Mouse (Mus musculus) embryonic facial prominence, embryonic 10.5 days (tissue): ENCODE measurements around the gene Rpp38. TPM values are rescaled to one million over a fixed set of nuclear protein-coding genes. Genes with fewer than 3 reads are reported as not detected.

Source experiments
- DNase-seq: peaks from one replicate; pipeline ENCODE4 v3.0.0-alpha.2; 2017; ENCODE audit warnings: low spot score
- H3K27ac ChIP-seq: fragments of 300-500 bp; sonication (generic); replicated peaks from 2 replicates; pipeline ENCODE4 v1.5.1; 2016; ENCODE audit warnings: mild to moderate bottlenecking
- H3K27me3 ChIP-seq: fragments of 300-500 bp; sonication (generic); replicated peaks from 2 replicates; pipeline ENCODE4 v1.6.1; 2016; ENCODE audit warnings: low read depth, mild to moderate bottlenecking; ENCODE audit not compliant: poor library complexity, severe bottlenecking
- H3K36me3 ChIP-seq: fragments of 300-500 bp; sonication (generic); replicated peaks from 2 replicates; pipeline ENCODE4 v1.6.1; 2016; ENCODE audit warnings: mild to moderate bottlenecking, moderate library complexity
- H3K4me1 ChIP-seq: fragments of 300-500 bp; sonication (generic); 2 replicates; pipeline ENCODE4 v1.6.1; 2016
- H3K4me3 ChIP-seq: fragments of 300-500 bp; sonication (generic); 2 replicates; pipeline ENCODE4 v1.5.1; 2016; ENCODE audit warnings: mild to moderate bottlenecking, moderate library complexity
- H3K9me3 ChIP-seq: fragments of 300-500 bp; sonication (generic); 2 replicates; pipeline ENCODE4 v1.6.1; 2016; ENCODE audit warnings: mild to moderate bottlenecking
- WGBS: fragments of 180-500 bp; shearing (Covaris S2); methylation state at CpG from one replicate; pipeline ENCODE4 v1.1.7; 2016; 5-methylcytosine and 5-hydroxymethylcytosine counted together
- polyA plus RNA-seq: library from polyadenylated mRNA; unstranded; fragments of >200 nt; fragmentation: Nextera tagmentation; extraction: Ambion mirVana; gene quantifications from 2 replicates; pipeline ENCODE4 v1.2.1, GENCODE M21; 2016

The Rpp38 gene
- polyA plus RNA-seq, 1 experiment from 2014 or later, result 19.0 TPM

- no peaks in the 10 kb centered on the region for H3K27me3 ChIP-seq
- peaks cover 3% of the 10 kb centered on the region; the same call in 1 of the 2 replicates for H3K9me3 ChIP-seq
- peak overlapping the region; percentile 87 for H3K27ac ChIP-seq
- WGBS, result under 1% methylated on average over 60 of the region's 60 CpGs
- H3K36me3 ChIP-seq, result no peaks in the 10 kb centered on the region
- peak overlapping the region; percentile 81 for H3K4me3 ChIP-seq
- peaks cover 16% of the 10 kb centered on the region for H3K4me1 ChIP-seq
- DNase-seq, result peak; percentile 74
These were observed 47.8 kb downstream of the Rpp38 start for GRCm38 (mm10) chr2:3284473-3285180.

GRCm38 (mm10) chr2:3283602-3284472 is 48.6 kb downstream of the Rpp38 start, which contains the start of gene Nmt2:
TSS of gene Nmt2 (plus strand) at chr2:3284212.
- Histone ChIP-seq H3K4me3 (peak within 1 kb of the TSS; percentile 81), H3K9me3 (peaks cover 3% of the 10 kb centered on the region; the same call in 1 of the 2 replicates), H3K27ac (peak within 1 kb of the TSS; percentile 89), H3K36me3 (no peaks in the 10 kb centered on the region), H3K27me3 (no peaks in the 10 kb centered on the region), H3K4me1 (peaks cover 16% of the 10 kb centered on the region)
- peak; percentile 100 for DNase-seq
- WGBS, result under 1% methylated on average over 88 of the region's 88 CpGs

- H3K4me1 ChIP-seq, result peaks cover 16% of the 10 kb centered on the region
- H3K27me3 ChIP-seq, result no peaks in the 10 kb centered on the region
- DNase-seq, result peak; percentile 17
- H3K36me3 ChIP-seq, result no peaks in the 10 kb centered on the region
- peak overlapping the region; percentile 89 for H3K27ac ChIP-seq
- 10% methylated on average over 12 of the region's 12 CpGs for WGBS
- peaks cover 3% of the 10 kb centered on the region; the same call in 1 of the 2 replicates for H3K9me3 ChIP-seq
- peak overlapping the region; percentile 81 for H3K4me3 ChIP-seq
These were observed 49.4 kb downstream of the Rpp38 start for GRCm38 (mm10) chr2:3282866-3283601.

- Histone ChIP-seq H3K4me1 (peaks cover 16% of the 10 kb centered on the region), H3K4me3 (no peak overlapping the region), H3K27me3 (no peaks in the 10 kb centered on the region), H3K9me3 (peaks cover 3% of the 10 kb centered on the region; the same call in 1 of the 2 replicates), H3K36me3 (no peaks in the 10 kb centered on the region), H3K27ac (no peak overlapping the region)
- DNase-seq, result no peak
- 86% methylated on average over 4 of the region's 4 CpGs for WGBS
These were observed 51.1 kb downstream of the Rpp38 start for GRCm38 (mm10) chr2:3281311-3281710.

Other genes starting within 250 kb of the Rpp38 start
- gene Fam171a1, start 218.4 kb downstream of the Rpp38 start, polyA plus RNA-seq, result 38.9 and 39.5 TPM in 2 replicates
- gene Nmt2, start 48.4 kb downstream of the Rpp38 start, polyA plus RNA-seq, result 50.3 and 50.8 TPM in 2 replicates
- 0.31 and 0.41 TPM in 2 replicates for gene Acbd7, start 3.5 kb upstream of the Rpp38 start, polyA plus RNA-seq
- gene Olah, start 64.6 kb upstream of the Rpp38 start, polyA plus RNA-seq, result not detected in 2 replicates
- gene Meig1, start 90.0 kb upstream of the Rpp38 start, polyA plus RNA-seq, result 0.41 and 0.84 TPM in 2 replicates
- 8.2 and 8.5 TPM in 2 replicates for gene Dclre1c, start 91.5 kb upstream of the Rpp38 start, polyA plus RNA-seq
- gene Suv39h2, start 142.4 kb upstream of the Rpp38 start, polyA plus RNA-seq, result 37.1 and 37.6 TPM in 2 replicates
- gene Gm45902, start 180.1 kb upstream of the Rpp38 start, polyA plus RNA-seq, result 10.7 TPM in 2 replicates
- gene Hspa14, start 180.2 kb upstream of the Rpp38 start, polyA plus RNA-seq, result 126 and 138 TPM in 2 replicates
- 0.12 and 0.18 TPM in 2 replicates for gene Cdnf, start 180.4 kb upstream of the Rpp38 start, polyA plus RNA-seq
- gene Fam107b, start 237.8 kb upstream of the Rpp38 start, polyA plus RNA-seq, result 53.8 and 60.4 TPM in 2 replicates